Mouse (Mus musculus) adrenal gland (tissue): ENCODE measurements around the gene Rpl18.

ENCODE experiments used
- intact Hi-C: fragments of 180-260 bp; cut with DNase I; formaldehyde crosslinking; loops from one replicate; pipeline ENCODE4 v1.15.1; 2025

The Rpl18 gene

GRCm38 (mm10) chr7:45712022-45712757 lies 3.1 kb upstream of the Rpl18 start:
- intact Hi-C loops, result no loop called here

DNA sequence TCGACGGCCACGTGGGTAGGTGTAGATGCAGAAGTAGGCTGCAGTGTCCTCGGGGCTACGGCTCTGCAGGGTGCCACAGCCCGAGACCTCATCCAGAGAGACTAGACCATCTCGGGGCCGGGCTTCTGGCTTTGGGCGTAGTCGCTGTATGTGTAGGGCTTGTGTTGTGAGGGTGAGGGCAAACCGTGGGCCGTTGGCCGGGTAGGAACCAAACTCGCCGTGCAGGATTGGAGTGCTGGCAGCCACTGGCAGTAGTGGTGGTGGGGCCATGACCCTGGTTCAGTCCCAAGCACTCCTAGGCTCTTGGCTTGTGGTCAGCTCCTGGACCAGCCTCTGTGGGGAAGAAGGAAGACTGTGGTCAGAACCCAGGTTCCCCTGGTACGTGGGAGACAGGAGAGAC lies 1.9 kb upstream of the Rpl18 start:
- intact Hi-C loops, result no loop called here

GRCm38 (mm10) chr7:45713881-45714520 lies 1.3 kb upstream of the Rpl18 start:
- intact Hi-C loops, result no loop called here

DNA sequence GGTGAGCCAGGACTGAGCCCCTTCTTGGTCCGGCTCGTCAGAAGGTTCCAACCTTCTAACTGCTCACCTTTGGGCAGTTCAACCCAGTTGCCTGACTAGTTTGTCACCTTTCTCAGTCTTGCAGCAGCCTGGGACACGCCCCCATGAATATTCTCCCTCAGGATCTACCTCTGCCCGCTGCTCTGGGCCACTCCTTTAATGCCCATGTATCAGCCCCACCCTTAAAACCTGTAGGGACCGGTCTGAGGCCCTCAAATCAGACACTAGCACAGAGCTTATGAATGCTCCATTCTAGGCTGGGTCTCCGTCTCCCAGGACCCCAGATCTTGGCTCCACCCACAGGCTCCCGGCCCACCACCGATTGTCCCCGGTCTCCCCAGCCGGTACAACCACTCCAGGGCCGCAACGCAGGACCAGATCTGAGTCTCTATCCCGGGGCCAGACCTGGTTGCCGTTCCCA lies 597 bp upstream of the Rpl18 start:
- intact Hi-C loops, result no loop called here

DNA sequence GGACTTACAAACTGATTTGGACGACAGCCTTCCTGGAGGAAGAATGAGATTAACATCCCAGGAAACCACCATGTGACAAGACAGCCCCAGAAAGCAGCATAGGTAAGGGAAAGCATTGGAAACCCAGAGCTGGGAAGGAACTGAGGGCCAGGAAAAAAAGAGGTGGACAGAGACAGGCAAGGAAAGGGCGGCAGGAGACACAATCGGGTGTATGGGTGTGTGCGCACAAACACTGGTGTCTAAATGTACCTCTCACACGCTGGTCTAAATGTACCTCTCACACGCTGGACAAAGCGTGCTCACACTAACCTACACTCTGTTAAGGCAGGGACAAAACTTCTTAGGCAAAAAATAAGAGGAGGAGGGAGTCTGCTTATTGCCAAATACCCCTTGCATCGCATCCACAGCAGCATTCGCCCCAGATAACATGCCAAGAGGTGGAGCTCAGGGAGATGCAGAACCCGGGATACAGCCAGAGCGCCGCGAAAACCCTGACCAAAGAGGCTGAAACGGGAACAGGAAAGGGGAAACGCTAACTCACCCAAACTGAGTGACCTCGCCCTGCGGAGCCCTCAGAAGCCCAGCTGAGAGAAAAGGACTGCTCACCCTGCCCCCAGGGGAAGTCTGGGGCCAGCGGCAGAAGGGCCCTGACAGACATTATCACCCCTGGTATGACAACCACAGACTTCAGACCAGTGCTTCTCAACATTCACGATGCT lies 643 bp downstream of the Rpl18 start:
- intact Hi-C loops, result no loop called here

DNA sequence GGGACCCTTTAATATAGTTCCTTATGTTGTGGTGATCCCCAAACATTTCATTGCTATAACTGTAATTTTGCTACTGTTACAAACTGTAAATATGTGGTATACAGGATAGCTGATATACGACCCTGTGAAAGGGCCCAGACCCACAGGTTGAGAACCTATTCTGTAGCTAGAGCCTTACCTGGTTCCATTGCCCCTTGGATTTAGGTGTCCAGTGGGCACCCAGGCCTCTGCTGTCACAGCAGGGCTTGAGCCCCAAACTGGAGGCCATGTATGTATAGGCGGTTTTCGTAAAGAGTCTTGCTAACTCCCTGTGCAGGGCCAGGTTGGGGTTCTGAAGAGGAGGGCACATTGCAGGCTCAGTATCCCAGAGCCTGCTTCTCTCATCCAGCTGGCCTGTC lies 1.2 kb downstream of the Rpl18 start:
- intact Hi-C loops, result no loop called here

- intact Hi-C loops, result no loop called here
Observed at GRCm38 (mm10) chr7:45716952-45717917, 2.0 kb downstream of the Rpl18 start.

DNA sequence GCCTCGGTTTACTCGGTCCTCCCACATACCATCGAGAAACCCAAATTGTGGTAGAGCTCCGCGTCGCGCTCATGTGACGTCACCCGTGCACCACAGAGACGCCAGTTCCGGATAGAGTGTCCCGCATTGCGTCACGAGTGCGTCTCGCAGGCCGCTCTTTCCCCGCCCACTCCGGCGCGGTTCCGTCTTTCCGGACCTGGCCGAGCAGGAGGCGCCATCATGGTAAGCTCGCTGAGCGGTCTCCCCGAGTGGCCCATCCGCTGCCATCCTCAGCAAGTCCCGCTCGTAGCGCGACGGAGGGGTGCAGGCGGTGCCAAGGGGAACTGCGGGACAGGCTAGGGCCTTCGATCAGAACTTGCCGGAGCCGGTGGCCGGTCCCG lies 2.7 kb downstream of the Rpl18 start, which contains the start of gene Sphk2:
TSS of gene Sphk2 (minus strand) at position 85 of the 380 bp plus-strand sequence.
- intact Hi-C loops, result no loop called here

DNA sequence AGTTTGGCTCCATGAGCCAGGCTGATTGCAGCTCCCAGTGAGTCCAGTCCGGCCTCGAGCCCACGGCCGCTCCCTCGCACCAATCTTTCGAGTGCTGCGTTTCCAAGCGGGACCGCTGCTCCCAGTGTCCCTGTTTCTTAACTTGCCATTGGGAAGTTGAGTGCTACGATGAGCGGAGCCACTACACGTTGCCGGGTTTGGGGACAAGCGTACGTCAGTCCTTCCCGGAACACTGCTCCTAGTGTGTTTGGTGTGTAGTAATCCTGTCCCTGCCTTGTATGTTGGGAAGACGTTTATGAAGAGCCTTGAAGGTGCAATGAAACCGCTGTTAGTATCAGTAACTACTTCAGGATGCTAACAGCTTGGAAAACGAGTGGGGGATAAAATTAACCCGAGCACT lies 3.1 kb downstream of the Rpl18 start:
- intact Hi-C loops, result no loop called here

DNA sequence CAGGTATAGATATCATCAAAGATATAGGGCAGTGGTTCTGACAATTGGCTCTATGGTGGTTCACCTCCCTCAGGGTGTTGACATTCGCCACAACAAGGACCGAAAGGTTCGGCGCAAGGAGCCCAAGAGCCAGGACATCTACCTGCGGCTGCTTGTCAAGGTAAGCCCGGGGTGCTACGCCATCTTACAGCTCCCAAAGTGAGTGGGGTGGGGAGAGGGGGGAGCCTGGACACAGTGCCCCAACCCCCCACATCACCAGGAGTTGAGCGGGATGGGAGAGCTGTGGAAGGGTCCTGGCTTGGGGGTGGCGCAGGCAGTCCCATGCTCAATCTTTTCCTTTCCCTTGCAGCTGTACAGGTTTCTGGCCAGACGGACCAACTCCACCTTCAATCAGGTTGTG lies 3.9 kb downstream of the Rpl18 start:
- intact Hi-C loops, result no loop called here

DNA sequence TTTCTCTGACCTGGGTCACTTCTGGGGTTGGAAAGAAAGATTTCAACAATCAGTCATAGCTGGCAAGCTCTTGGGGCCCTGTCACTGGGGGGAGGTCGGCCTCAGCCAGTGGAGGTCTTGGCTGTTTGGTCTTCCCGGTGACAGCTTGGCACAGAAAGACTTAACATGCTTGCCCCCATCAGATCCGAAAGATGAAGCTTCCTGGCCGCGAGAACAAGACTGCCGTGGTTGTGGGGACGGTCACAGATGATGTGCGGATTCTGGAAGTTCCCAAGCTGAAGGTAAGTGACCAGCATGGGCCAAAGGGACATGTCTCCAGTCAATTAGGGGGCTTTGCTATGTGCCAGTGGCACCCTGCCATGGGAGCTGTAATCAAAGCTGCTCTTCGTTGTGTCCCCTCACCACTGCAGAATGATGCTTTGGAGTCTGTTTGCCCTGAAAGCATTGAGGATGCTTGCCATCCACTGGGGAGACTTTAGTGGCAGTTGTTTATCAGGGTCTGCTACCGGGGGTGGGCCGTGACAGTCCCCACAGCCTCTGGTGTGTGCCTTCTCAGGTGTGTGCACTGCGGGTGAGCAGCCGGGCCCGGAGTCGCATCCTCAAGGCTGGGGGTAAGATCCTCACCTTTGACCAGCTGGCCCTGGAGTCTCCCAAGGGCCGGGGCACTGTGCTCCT lies 4.6 kb downstream of the Rpl18 start:
- intact Hi-C loops, result no loop called here

DNA sequence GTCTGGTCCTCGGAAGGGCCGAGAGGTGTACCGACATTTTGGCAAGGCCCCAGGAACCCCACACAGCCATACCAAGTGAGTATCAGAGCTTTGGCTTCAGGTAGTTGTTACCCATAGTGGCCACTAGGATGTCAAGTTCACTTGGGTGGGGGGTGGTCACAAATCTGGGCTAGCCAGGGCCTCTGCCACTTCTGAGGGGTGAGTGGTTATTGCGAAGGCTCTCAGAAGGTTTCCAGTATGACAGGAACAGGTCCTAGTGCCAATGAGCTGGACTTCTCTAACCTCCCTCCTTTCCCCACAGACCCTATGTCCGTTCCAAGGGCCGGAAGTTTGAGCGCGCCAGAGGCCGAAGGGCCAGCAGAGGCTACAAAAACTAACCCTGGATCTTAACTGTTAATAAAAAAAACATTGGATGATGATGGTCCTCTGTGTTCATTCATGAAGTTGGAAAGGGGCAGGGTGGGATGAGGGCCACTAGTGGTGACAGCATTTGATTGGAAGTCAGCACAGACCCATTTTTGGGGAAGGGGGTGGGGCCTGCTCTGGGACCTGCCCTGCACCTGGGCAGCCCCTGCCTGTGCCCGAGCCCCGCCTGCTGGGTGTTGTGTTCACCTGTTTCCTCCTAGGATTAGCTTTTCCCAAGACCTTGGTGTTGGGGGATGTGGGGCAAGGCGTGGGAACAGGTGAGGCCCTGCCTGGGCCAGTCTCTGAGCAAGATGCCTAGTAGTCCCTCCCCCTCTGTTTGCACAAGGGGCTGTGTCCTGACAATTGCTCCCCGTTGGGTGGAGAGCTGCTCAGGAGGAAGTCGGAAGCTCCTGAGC lies 5.4 kb downstream of the Rpl18 start, which contains the start of gene Fam83e:
TSS of gene Fam83e (plus strand) at position 800 of the 821 bp plus-strand sequence.
- intact Hi-C loops, result no loop called here

DNA sequence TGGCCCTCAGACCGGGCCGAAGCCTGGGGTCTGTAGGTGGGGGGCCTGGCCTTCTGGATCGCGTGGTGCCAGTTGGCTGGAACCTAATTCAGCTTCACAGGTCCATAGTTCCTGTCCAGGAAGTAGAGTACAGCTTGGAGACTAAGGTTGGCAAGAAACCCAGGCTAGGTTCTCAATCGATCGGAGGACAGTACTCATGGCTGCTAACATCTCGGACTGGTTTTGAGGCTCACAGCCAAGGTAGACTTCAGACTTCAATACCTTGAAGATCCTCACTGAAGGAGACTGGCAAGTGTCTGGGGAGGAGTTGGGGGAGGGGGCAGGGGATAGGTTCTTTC lies 5.9 kb downstream of the Rpl18 start:
- intact Hi-C loops, result no loop called here

DNA sequence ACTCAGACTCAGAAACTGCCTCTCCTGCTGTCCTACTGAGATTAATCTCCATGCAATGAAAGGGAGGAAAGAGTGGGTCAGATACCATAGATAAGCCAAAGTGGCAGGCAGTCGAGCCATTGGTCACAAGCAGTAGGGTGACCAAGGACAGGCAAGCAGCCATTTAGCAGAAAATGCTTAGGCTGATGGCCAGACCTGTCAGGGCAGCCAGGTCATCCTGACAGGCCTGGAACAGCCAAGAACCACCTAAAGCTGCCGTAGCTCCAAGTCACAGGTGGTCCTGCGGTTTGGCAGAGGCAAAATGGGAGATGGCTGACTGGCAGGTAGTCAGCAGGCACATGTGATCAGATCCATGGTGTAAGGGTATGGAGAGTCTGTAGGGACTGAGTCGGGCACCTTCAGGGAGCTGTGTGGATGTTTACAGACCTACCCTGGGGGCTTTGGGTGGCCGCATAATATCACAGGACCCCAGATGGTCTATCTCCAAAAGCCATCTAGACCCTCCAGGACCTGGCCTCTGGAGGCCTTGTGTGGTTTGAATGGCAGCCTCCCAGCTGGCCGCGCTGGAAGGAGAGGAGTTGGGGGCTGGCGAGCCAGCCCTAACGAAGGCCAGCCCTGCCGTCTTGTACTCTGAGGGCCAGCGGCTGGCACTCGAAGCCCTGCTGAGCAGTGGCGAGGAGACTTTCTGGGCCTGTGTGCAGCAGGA lies 6.5 kb downstream of the Rpl18 start:
- intact Hi-C loops, result no loop called here

GRCm38 (mm10) chr7:45722348-45722713 lies 7.1 kb downstream of the Rpl18 start:
- intact Hi-C loops, result no loop called here

- intact Hi-C loops, result no loop called here
Observed at GRCm38 (mm10) chr7:45723301-45723700, 8.0 kb downstream of the Rpl18 start.

DNA sequence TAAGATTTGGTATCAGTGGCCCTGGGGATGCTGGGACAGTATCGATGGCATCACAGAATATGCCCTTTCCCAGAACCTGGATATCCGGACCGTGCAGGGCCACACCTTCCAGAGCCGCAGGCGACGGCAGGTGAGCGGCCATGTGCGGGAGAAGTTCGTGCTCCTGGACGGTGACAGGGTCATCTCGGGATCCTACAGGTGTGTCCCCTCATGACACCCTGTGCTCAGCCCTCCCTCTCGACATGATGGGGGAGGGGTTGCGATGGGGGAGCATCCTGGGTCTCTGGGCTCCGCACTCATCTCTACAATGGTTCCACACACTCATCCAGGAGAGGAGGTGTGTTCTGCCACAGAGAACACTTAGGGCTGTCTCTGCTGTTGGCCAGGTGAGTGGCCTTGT lies 8.5 kb downstream of the Rpl18 start:
- intact Hi-C loops, result no loop called here

- intact Hi-C loops, result no loop called here
Observed at GRCm38 (mm10) chr7:45725151-45725550, 9.9 kb downstream of the Rpl18 start.

DNA sequence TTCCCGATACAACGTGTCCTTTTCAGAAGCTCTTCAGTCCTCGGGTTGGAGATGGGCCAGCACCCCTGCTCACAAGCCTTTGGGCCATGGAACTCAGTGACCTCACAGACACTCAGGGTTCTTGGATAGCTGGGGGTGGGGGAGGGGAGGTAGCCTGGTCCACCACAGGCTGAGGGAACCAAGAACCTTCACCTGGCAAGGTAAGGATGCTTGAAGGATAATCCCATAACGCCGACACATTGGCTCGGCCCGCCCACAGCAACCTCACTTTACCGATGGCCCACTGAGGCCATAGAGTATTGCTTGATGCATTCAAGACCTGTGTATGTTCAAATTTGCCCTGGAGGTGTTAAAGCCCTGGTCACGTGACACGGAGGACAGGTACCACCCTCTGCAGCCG lies 10.5 kb downstream of the Rpl18 start, which contains the start of gene Spaca4:
TSS of gene Spaca4 (minus strand) at position 101 of the 400 bp plus-strand sequence.
- intact Hi-C loops, result no loop called here
